Mouse (Mus musculus): ENCODE measurements around the gene Acsbg2. TPM values are rescaled to one million over a fixed set of nuclear protein-coding genes. Genes with fewer than 3 reads are reported as not detected.

Gene Acsbg2
- polyA plus RNA-seq, 1 experiment from 2014 or later: 0.04 TPM

GRCm38 (mm10) chr17:56805784-56806183 is 68.5 kb downstream of the Acsbg2 start:
- no peak for ATAC-seq (ENCODE audit: low FRiP score, low TSS enrichment)
- Histone ChIP-seq H3K4me3 (ENCODE audit: low read depth, low read length) (no peak overlapping the region), H3K36me3 (ENCODE audit: control insufficient read depth, insufficient read depth, low read length) (no peaks in the 10 kb centered on the region), H3K4me2 (replicated peaks; ENCODE audit: low read depth) (no peak overlapping the region), H3K27ac (replicated peaks) (no peak overlapping the region), H3K9ac (ENCODE audit: low read length) (no peak overlapping the region), H3K27me3 (ENCODE audit: control insufficient read depth, insufficient read depth, low read length) (no peaks in the 10 kb centered on the region), H3K9me3 (ENCODE audit: control insufficient read depth, low read length) (no peaks in the 10 kb centered on the region), H3K4me1 (replicated peaks; ENCODE audit: control insufficient read depth, insufficient read depth) (peaks cover 3% of the 10 kb centered on the region; the same call in 1 of the 2 replicates)
- WGBS: 73% methylated on average over 1 of the region's 1 CpGs
- TF ChIP-seq CTCF (IDR thresholded peaks at IDR 0.05; ENCODE audit: low read depth) (peak; percentile 70), EP300 (optimal IDR thresholded peaks at IDR 0.05) (no peak)
- DNase-seq (ENCODE audit: low spot score): no peak

DNA sequence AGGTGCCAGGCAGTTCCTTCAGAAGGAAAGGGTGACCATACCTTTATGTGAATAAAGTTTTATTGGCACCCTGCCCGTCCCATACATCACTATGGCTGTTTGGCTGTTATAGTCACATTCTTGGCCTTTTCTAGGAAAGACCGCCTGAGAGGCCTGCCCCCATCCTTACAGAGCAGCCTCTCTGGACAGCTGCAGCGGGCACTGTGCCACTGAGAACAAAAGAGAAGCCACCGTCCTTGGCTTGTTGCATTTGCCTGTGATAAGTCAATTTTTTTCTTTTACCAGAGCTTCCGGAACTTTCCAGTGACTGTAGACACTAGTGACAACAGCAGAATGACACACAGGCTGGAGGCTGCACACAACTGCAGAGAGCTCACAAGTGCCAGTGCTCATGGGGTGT is 69.3 kb downstream of the Acsbg2 start:
- Histone ChIP-seq H3K9ac (ENCODE audit: low read length) (no peak overlapping the region), H3K4me1 (replicated peaks; ENCODE audit: control insufficient read depth, insufficient read depth) (no peaks in the 10 kb centered on the region), H3K9me3 (ENCODE audit: control insufficient read depth, low read length) (no peaks in the 10 kb centered on the region), H3K27me3 (ENCODE audit: control insufficient read depth, insufficient read depth, low read length) (no peaks in the 10 kb centered on the region), H3K4me3 (ENCODE audit: low read depth, low read length) (no peak overlapping the region), H3K27ac (replicated peaks) (no peak overlapping the region), H3K36me3 (ENCODE audit: control insufficient read depth, insufficient read depth, low read length) (no peaks in the 10 kb centered on the region), H3K4me2 (replicated peaks; ENCODE audit: low read depth) (no peak overlapping the region)
- DNase-seq (ENCODE audit: low spot score): no peak
- no peak for TF ChIP-seq CTCF (IDR thresholded peaks at IDR 0.05; ENCODE audit: low read depth)
- 52% methylated on average over 5 of the region's 5 CpGs for WGBS
- ATAC-seq (ENCODE audit: low FRiP score, low TSS enrichment): no peak

GRCm38 (mm10) chr17:56802065-56802464 is 72.2 kb downstream of the Acsbg2 start:
- DNase-seq (ENCODE audit: low spot score): no peak

GRCm38 (mm10) chr17:56799276-56799675 is 75.0 kb downstream of the Acsbg2 start:
- ATAC-seq (ENCODE audit: low FRiP score, low TSS enrichment): 0 out of 2 replicates have a peak, but pooled peaks have one; percentile 29
- TF ChIP-seq EP300 (optimal IDR thresholded peaks at IDR 0.05): no peak
- TF ChIP-seq CTCF (IDR thresholded peaks at IDR 0.05; ENCODE audit: low read depth): no peak
- Histone ChIP-seq H3K4me1 (replicated peaks; ENCODE audit: control insufficient read depth, insufficient read depth) (no peaks in the 10 kb centered on the region), H3K9me3 (ENCODE audit: control insufficient read depth, low read length) (no peaks in the 10 kb centered on the region), H3K4me3 (ENCODE audit: low read depth, low read length) (no peak overlapping the region), H3K9ac (ENCODE audit: low read length) (no peak overlapping the region), H3K36me3 (ENCODE audit: control insufficient read depth, insufficient read depth, low read length) (no peaks in the 10 kb centered on the region; the same call in 1 of the 2 replicates), H3K27me3 (ENCODE audit: control insufficient read depth, insufficient read depth, low read length) (no peaks in the 10 kb centered on the region), H3K27ac (replicated peaks) (no peak overlapping the region), H3K4me2 (replicated peaks; ENCODE audit: low read depth) (no peak overlapping the region)
- WGBS: 91% methylated on average over 3 of the region's 3 CpGs
- DNase-seq (ENCODE audit: low spot score): no peak

More at GRCm38 (mm10) chr17:56802065-56802464, 72.2 kb downstream of the Acsbg2 start:
- WGBS: 78% methylated on average over 8 of the region's 8 CpGs
- Histone ChIP-seq H3K27me3 (ENCODE audit: control insufficient read depth, insufficient read depth, low read length) (no peaks in the 10 kb centered on the region), H3K9ac (ENCODE audit: low read length) (no peak overlapping the region), H3K4me2 (replicated peaks; ENCODE audit: low read depth) (no peak overlapping the region), H3K4me3 (ENCODE audit: low read depth, low read length) (no peak overlapping the region), H3K27ac (replicated peaks) (no peak overlapping the region), H3K36me3 (ENCODE audit: control insufficient read depth, insufficient read depth, low read length) (no peaks in the 10 kb centered on the region; the same call in 1 of the 2 replicates), H3K4me1 (replicated peaks; ENCODE audit: control insufficient read depth, insufficient read depth) (no peaks in the 10 kb centered on the region), H3K9me3 (ENCODE audit: control insufficient read depth, low read length) (no peaks in the 10 kb centered on the region)
- no peak for ATAC-seq (ENCODE audit: low FRiP score, low TSS enrichment)
- TF ChIP-seq CTCF (IDR thresholded peaks at IDR 0.05; ENCODE audit: low read depth) (no peak), EP300 (optimal IDR thresholded peaks at IDR 0.05) (no peak)

DNA sequence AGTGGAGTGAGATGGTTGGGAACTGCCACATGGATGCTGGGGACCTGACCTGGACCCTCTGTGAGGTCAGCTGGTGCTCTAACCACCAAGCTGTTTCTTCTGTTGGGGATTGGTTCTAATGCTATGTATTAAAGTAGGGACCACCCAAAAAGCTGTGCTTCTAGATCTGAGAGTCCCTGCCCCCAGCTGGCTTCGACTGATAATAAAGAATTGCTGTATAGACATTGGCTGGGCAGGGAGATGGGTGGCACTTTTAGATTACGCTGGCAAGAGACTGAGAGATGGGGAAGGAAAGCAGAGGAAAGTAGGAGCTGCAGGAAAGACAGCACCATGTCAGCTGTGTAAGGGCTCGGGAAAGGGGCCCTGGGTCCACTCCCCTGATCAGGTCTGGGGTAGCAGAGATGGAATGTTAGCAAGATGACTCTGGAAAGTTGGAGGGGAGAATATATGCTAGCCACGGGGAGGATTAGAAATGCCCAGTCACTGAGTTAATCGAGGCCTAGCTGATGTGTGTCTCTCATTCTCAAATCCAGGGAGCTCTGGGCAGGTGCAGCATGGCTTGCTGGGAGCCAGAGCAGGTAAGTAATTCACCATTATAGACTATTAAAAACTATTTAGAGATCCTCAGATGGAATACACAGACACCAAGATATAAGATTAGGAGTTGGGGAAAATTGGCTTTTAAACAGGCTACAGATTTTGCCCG is 80.5 kb downstream of the Acsbg2 start:
- no peak overlapping the region for H3K27ac ChIP-seq (replicated peaks)
- H3K36me3 ChIP-seq (ENCODE audit: control insufficient read depth, insufficient read depth, low read length): no peaks in the 10 kb centered on the region; the same call in 1 of the 2 replicates
- no peaks in the 10 kb centered on the region for H3K27me3 ChIP-seq (ENCODE audit: control insufficient read depth, insufficient read depth, low read length)
- no peaks in the 10 kb centered on the region for H3K9me3 ChIP-seq (ENCODE audit: control insufficient read depth, low read length)
- H3K9ac ChIP-seq (ENCODE audit: low read length): no peak overlapping the region
- TF ChIP-seq CTCF (IDR thresholded peaks at IDR 0.05; ENCODE audit: low read depth) (no peak), EP300 (optimal IDR thresholded peaks at IDR 0.05) (no peak)
- no peaks in the 10 kb centered on the region for H3K4me1 ChIP-seq (replicated peaks; ENCODE audit: control insufficient read depth, insufficient read depth)
- ATAC-seq (ENCODE audit: low FRiP score, low TSS enrichment): no peak
- no peak for DNase-seq (ENCODE audit: low spot score)
- 71% methylated on average over 6 of the region's 6 CpGs for WGBS
- no peak overlapping the region for H3K4me3 ChIP-seq (ENCODE audit: low read depth, low read length)
- H3K4me2 ChIP-seq (replicated peaks; ENCODE audit: low read depth): no peak overlapping the region

Other genes with a start within 250 kb of the Acsbg2 start
- 25.8 and 27.5 TPM in 2 replicates for gene Lonp1, start 247.6 kb downstream of the Acsbg2 start, polyA plus RNA-seq (2015; fragmentation: Nextera tagmentation; extraction: Ambion mirVana)
- 0.10 and 0.18 TPM in 2 replicates for gene Catsperd, start 246.3 kb downstream of the Acsbg2 start, polyA plus RNA-seq (2015; fragmentation: Nextera tagmentation; extraction: Ambion mirVana)
- gene Ranbp3, start 201.2 kb downstream of the Acsbg2 start, polyA plus RNA-seq (2015; fragmentation: Nextera tagmentation; extraction: Ambion mirVana): 34.5 and 35.4 TPM in 2 replicates
- 584 and 595 TPM in 2 replicates for gene Ndufa11, start 156.7 kb downstream of the Acsbg2 start, polyA plus RNA-seq (2015; fragmentation: Nextera tagmentation; extraction: Ambion mirVana)
- 19.0 and 22.8 TPM in 2 replicates for gene Vmac, start 156.4 kb downstream of the Acsbg2 start, polyA plus RNA-seq (2015; fragmentation: Nextera tagmentation; extraction: Ambion mirVana)
- 32.4 and 37.9 TPM in 2 replicates for gene Nrtn, start 116.9 kb downstream of the Acsbg2 start, polyA plus RNA-seq (2015; fragmentation: Nextera tagmentation; extraction: Ambion mirVana)
- 22.9 and 24.4 TPM in 2 replicates for gene Dus3l, start 109.7 kb downstream of the Acsbg2 start, polyA plus RNA-seq (2015; fragmentation: Nextera tagmentation; extraction: Ambion mirVana)
- 0.38 and 0.65 TPM in 2 replicates for gene Prr22, start 104.2 kb downstream of the Acsbg2 start, polyA plus RNA-seq (2015; fragmentation: Nextera tagmentation; extraction: Ambion mirVana)
- gene Rfx2, start 43.4 kb downstream of the Acsbg2 start, polyA plus RNA-seq (2015; fragmentation: Nextera tagmentation; extraction: Ambion mirVana): 3.2 and 3.3 TPM in 2 replicates
- gene 1700061G19Rik, start 1.0 kb upstream of the Acsbg2 start, polyA plus RNA-seq (2015; fragmentation: Nextera tagmentation; extraction: Ambion mirVana): 1.0 and 1.4 TPM in 2 replicates
- 13.7 and 15.3 TPM in 2 replicates for gene Mllt1, start 61.0 kb upstream of the Acsbg2 start, polyA plus RNA-seq (2015; fragmentation: Nextera tagmentation; extraction: Ambion mirVana)
- gene Acer1, start 107.7 kb upstream of the Acsbg2 start, polyA plus RNA-seq (2015; fragmentation: Nextera tagmentation; extraction: Ambion mirVana): 13.5 and 15.8 TPM in 2 replicates
- 87.0 and 88.6 TPM in 2 replicates for gene Clpp, start 115.9 kb upstream of the Acsbg2 start, polyA plus RNA-seq (2015; fragmentation: Nextera tagmentation; extraction: Ambion mirVana)
- 28.7 and 32.5 TPM in 2 replicates for gene Alkbh7, start 122.9 kb upstream of the Acsbg2 start, polyA plus RNA-seq (2015; fragmentation: Nextera tagmentation; extraction: Ambion mirVana)
- not detected in 2 replicates for gene Pspn, start 125.6 kb upstream of the Acsbg2 start, polyA plus RNA-seq (2015; fragmentation: Nextera tagmentation; extraction: Ambion mirVana)
- gene Gtf2f1, start 136.8 kb upstream of the Acsbg2 start, polyA plus RNA-seq (2015; fragmentation: Nextera tagmentation; extraction: Ambion mirVana): 36.9 and 37.3 TPM in 2 replicates
- 0.33 and 0.45 TPM in 2 replicates for gene Gm17949, start 137.0 kb upstream of the Acsbg2 start, polyA plus RNA-seq (2015; fragmentation: Nextera tagmentation; extraction: Ambion mirVana)
- gene Khsrp, start 157.1 kb upstream of the Acsbg2 start, polyA plus RNA-seq (2015; fragmentation: Nextera tagmentation; extraction: Ambion mirVana): 16.9 and 18.2 TPM in 2 replicates
- gene Slc25a41, start 167.2 kb upstream of the Acsbg2 start, polyA plus RNA-seq (2015; fragmentation: Nextera tagmentation; extraction: Ambion mirVana): not detected in 2 replicates
- 74.9 and 82.7 TPM in 2 replicates for gene Crb3, start 184.7 kb upstream of the Acsbg2 start, polyA plus RNA-seq (2015; fragmentation: Nextera tagmentation; extraction: Ambion mirVana)
- 3.1 and 4.2 TPM in 2 replicates for gene Slc25a23, start 185.4 kb upstream of the Acsbg2 start, polyA plus RNA-seq (2015; fragmentation: Nextera tagmentation; extraction: Ambion mirVana)
- gene Dennd1c, start 204.1 kb upstream of the Acsbg2 start, polyA plus RNA-seq (2015; fragmentation: Nextera tagmentation; extraction: Ambion mirVana): 2.4 and 2.8 TPM in 2 replicates
- gene Tubb4a, start 213.3 kb upstream of the Acsbg2 start, polyA plus RNA-seq (2015; fragmentation: Nextera tagmentation; extraction: Ambion mirVana): 9.5 and 11.5 TPM in 2 replicates
- 2.3 and 3.5 TPM in 2 replicates for gene Tnfsf9, start 230.9 kb upstream of the Acsbg2 start, polyA plus RNA-seq (2015; fragmentation: Nextera tagmentation; extraction: Ambion mirVana)

Data from stomach, postnatal 0 days (tissue).